Mouse (Mus musculus): ENCODE measurements at regions not wholly inside any gene's neighbourhood (a gene's known extent, or its start where the extent isn't known, plus 50 kb on each side); places are given as distances from the start of the nearest gene placed in this dataset.
"Not testable (repeated sequence)": the region's sequence is repeated elsewhere in the genome, so short reads cannot be mapped to it uniquely, and the experiment has no call there.

- TF ChIP-seq TAL1 (IDR thresholded peaks at IDR 0.05; ENCODE audit: low read length): no peak
- no peak for TF ChIP-seq GATA1 (IDR thresholded peaks at IDR 0.05; ENCODE audit: low read length)
- no peak overlapping the region for H3K4me3 ChIP-seq (replicated peaks)
- no peaks in the 10 kb centered on the region for H3K9me3 ChIP-seq (ENCODE audit: control insufficient read depth, low read length)
- H3K36me3 ChIP-seq (ENCODE audit: control insufficient read depth): no peaks in the 10 kb centered on the region
- peaks cover 3% of the 10 kb centered on the region for H3K4me1 ChIP-seq (ENCODE audit: control insufficient read depth)
- no peaks in the 10 kb centered on the region for H3K27me3 ChIP-seq (ENCODE audit: control insufficient read depth)
Observed at GRCm38 (mm10) chr13:99675951-99676350, 159.6 kb upstream of the Map1b start.

- no peak for TF ChIP-seq GATA1 (IDR thresholded peaks at IDR 0.05; ENCODE audit: low read length)
- TF ChIP-seq TAL1 (IDR thresholded peaks at IDR 0.05; ENCODE audit: low read length): no peak
- Histone ChIP-seq H3K4me3 (replicated peaks) (no peak overlapping the region), H3K9me3 (ENCODE audit: control insufficient read depth, low read length) (no peaks in the 10 kb centered on the region), H3K27me3 (ENCODE audit: control insufficient read depth) (no peaks in the 10 kb centered on the region), H3K36me3 (ENCODE audit: control insufficient read depth) (no peaks in the 10 kb centered on the region), H3K4me1 (ENCODE audit: control insufficient read depth) (peaks cover 3% of the 10 kb centered on the region)
Observed at GRCm38 (mm10) chr13:99672714-99673113, 156.4 kb upstream of the Map1b start.

GRCm38 (mm10) chr13:99671747-99672146, 155.4 kb upstream of the Map1b start:
- H3K4me1 ChIP-seq (ENCODE audit: control insufficient read depth): peaks cover 3% of the 10 kb centered on the region
- H3K9me3 ChIP-seq (ENCODE audit: control insufficient read depth, low read length): no peaks in the 10 kb centered on the region
- H3K27me3 ChIP-seq (ENCODE audit: control insufficient read depth): no peaks in the 10 kb centered on the region
- no peak overlapping the region for H3K4me3 ChIP-seq (replicated peaks)
- TF ChIP-seq TAL1 (IDR thresholded peaks at IDR 0.05; ENCODE audit: low read length) (no peak), GATA1 (IDR thresholded peaks at IDR 0.05; ENCODE audit: low read length) (no peak)
- H3K36me3 ChIP-seq (ENCODE audit: control insufficient read depth): no peaks in the 10 kb centered on the region

GRCm38 (mm10) chr13:99669987-99670534, 153.7 kb upstream of the Map1b start:
- H3K9me3 ChIP-seq (ENCODE audit: control insufficient read depth, low read length): no peaks in the 10 kb centered on the region
- H3K4me1 ChIP-seq (ENCODE audit: control insufficient read depth): peaks cover 3% of the 10 kb centered on the region
- no peaks in the 10 kb centered on the region for H3K36me3 ChIP-seq (ENCODE audit: control insufficient read depth)
- no peak for TF ChIP-seq GATA1 (IDR thresholded peaks at IDR 0.05; ENCODE audit: low read length)
- TF ChIP-seq TAL1 (IDR thresholded peaks at IDR 0.05; ENCODE audit: low read length): no peak
- no peak overlapping the region for H3K4me3 ChIP-seq (replicated peaks)
- no peaks in the 10 kb centered on the region for H3K27me3 ChIP-seq (ENCODE audit: control insufficient read depth)

- TF ChIP-seq TAL1 (IDR thresholded peaks at IDR 0.05; ENCODE audit: low read length): no peak
- no peak for TF ChIP-seq GATA1 (IDR thresholded peaks at IDR 0.05; ENCODE audit: low read length)
- Histone ChIP-seq H3K4me1 (ENCODE audit: control insufficient read depth) (peaks cover 3% of the 10 kb centered on the region), H3K27me3 (ENCODE audit: control insufficient read depth) (no peaks in the 10 kb centered on the region), H3K4me3 (replicated peaks) (no peak overlapping the region), H3K9me3 (ENCODE audit: control insufficient read depth, low read length) (no peaks in the 10 kb centered on the region), H3K36me3 (ENCODE audit: control insufficient read depth) (no peaks in the 10 kb centered on the region)
Observed at GRCm38 (mm10) chr13:99668613-99669012, 152.3 kb upstream of the Map1b start.

- TF ChIP-seq TAL1 (IDR thresholded peaks at IDR 0.05; ENCODE audit: low read length) (no peak), GATA1 (IDR thresholded peaks at IDR 0.05; ENCODE audit: low read length) (no peak)
- Histone ChIP-seq H3K36me3 (ENCODE audit: control insufficient read depth) (no peaks in the 10 kb centered on the region), H3K27me3 (ENCODE audit: control insufficient read depth) (no peaks in the 10 kb centered on the region), H3K9me3 (ENCODE audit: control insufficient read depth, low read length) (no peaks in the 10 kb centered on the region), H3K4me3 (replicated peaks) (no peak overlapping the region), H3K4me1 (ENCODE audit: control insufficient read depth) (no peaks in the 10 kb centered on the region)
Observed at GRCm38 (mm10) chr13:99666086-99666485, 149.7 kb upstream of the Map1b start.

GRCm38 (mm10) chr13:99663422-99663821, 147.1 kb upstream of the Map1b start:
- H3K9me3 ChIP-seq (ENCODE audit: control insufficient read depth, low read length); H3K4me3 ChIP-seq (replicated peaks); H3K27me3 ChIP-seq (ENCODE audit: control insufficient read depth); H3K4me1 ChIP-seq (ENCODE audit: control insufficient read depth); H3K36me3 ChIP-seq (ENCODE audit: control insufficient read depth): not testable (repeated sequence)

- H3K9me3 ChIP-seq (ENCODE audit: control insufficient read depth, low read length): no peaks in the 10 kb centered on the region
- no peaks in the 10 kb centered on the region for H3K4me1 ChIP-seq (ENCODE audit: control insufficient read depth)
- no peaks in the 10 kb centered on the region for H3K36me3 ChIP-seq (ENCODE audit: control insufficient read depth)
- TF ChIP-seq GATA1 (IDR thresholded peaks at IDR 0.05; ENCODE audit: low read length) (no peak), TAL1 (IDR thresholded peaks at IDR 0.05; ENCODE audit: low read length) (no peak)
- no peak overlapping the region for H3K4me3 ChIP-seq (replicated peaks)
- H3K27me3 ChIP-seq (ENCODE audit: control insufficient read depth): no peaks in the 10 kb centered on the region
Observed at GRCm38 (mm10) chr13:99647661-99648204, 131.4 kb upstream of the Map1b start.

- Histone ChIP-seq H3K9me3 (ENCODE audit: control insufficient read depth, low read length) (no peaks in the 10 kb centered on the region), H3K36me3 (ENCODE audit: control insufficient read depth) (no peaks in the 10 kb centered on the region), H3K4me1 (ENCODE audit: control insufficient read depth) (no peaks in the 10 kb centered on the region), H3K4me3 (replicated peaks) (no peak overlapping the region), H3K27me3 (ENCODE audit: control insufficient read depth) (no peaks in the 10 kb centered on the region)
- TF ChIP-seq GATA1 (IDR thresholded peaks at IDR 0.05; ENCODE audit: low read length) (no peak), TAL1 (IDR thresholded peaks at IDR 0.05; ENCODE audit: low read length) (no peak)
Observed at GRCm38 (mm10) chr13:99644771-99645170, 128.4 kb upstream of the Map1b start.

- TF ChIP-seq TAL1 (IDR thresholded peaks at IDR 0.05; ENCODE audit: low read length): no peak
- Histone ChIP-seq H3K4me1 (ENCODE audit: control insufficient read depth) (no peaks in the 10 kb centered on the region), H3K36me3 (ENCODE audit: control insufficient read depth) (no peaks in the 10 kb centered on the region), H3K27me3 (ENCODE audit: control insufficient read depth) (no peaks in the 10 kb centered on the region), H3K4me3 (replicated peaks) (no peak overlapping the region), H3K9me3 (ENCODE audit: control insufficient read depth, low read length) (no peaks in the 10 kb centered on the region)
Observed at GRCm38 (mm10) chr13:99642811-99643210, 126.5 kb upstream of the Map1b start.
